Mouse (Mus musculus) erythroblast, embryonic 14.5 days (primary cell): ENCODE data around the gene Mapre3. TPM values are rescaled to one million over a fixed set of nuclear protein-coding genes. Genes with fewer than 3 reads are reported as not detected.

Experiments
- H3K27me3 ChIP-seq: 2 replicates; pipeline ENCODE4 v1.6.1; 2012; ENCODE audit warnings: inconsistent platforms; ENCODE audit not compliant: control insufficient read depth
- H3K36me3 ChIP-seq: 2 replicates; pipeline ENCODE4 v1.6.1; 2012; ENCODE audit warnings: mild to moderate bottlenecking, inconsistent platforms; ENCODE audit not compliant: control insufficient read depth
- H3K4me1 ChIP-seq: 2 replicates; pipeline ENCODE4 v1.6.1; 2012; ENCODE audit warnings: inconsistent platforms; ENCODE audit not compliant: control insufficient read depth
- H3K4me3 ChIP-seq: replicated peaks from 2 replicates; pipeline ENCODE3; 2012; ENCODE audit warnings: moderate library complexity, mild to moderate bottlenecking, inconsistent platforms
- H3K9me3 ChIP-seq: 2 replicates; pipeline ENCODE4 v1.6.1; 2012; ENCODE audit warnings: low read length, inconsistent platforms, mixed read lengths; ENCODE audit not compliant: control insufficient read depth
- GATA1 ChIP-seq: IDR thresholded peaks from 2 replicates; pipeline ENCODE4 v1.6.1; 2012; ENCODE audit warnings: low read length, inconsistent platforms, mixed read lengths
- TAL1 ChIP-seq: IDR thresholded peaks from 3 replicates; pipeline ENCODE4 v1.6.1; 2012; ENCODE audit warnings: low read length, inconsistent platforms, mixed read lengths
- polyA plus RNA-seq: library from polyadenylated mRNA; stranded (reverse); fragments of >175 nt; gene quantifications from 2 replicates; pipeline ENCODE4 v1.2.3, GENCODE M21; 2012

The Mapre3 gene
- polyA plus RNA-seq, 1 experiment, result 0.09 TPM

- Histone ChIP-seq H3K36me3 (peaks cover 14% of the 10 kb centered on the region), H3K4me3 (no peak overlapping the region), H3K9me3 (no peaks in the 10 kb centered on the region), H3K27me3 (no peaks in the 10 kb centered on the region), H3K4me1 (peaks cover 62% of the 10 kb centered on the region)
- TF ChIP-seq TAL1 (no peak), GATA1 (no peak)
Measured at GRCm38 (mm10) chr5:30909863-30910262, 95.4 kb downstream of the Mapre3 start.

- Histone ChIP-seq H3K4me1 (peaks cover 63% of the 10 kb centered on the region), H3K9me3 (no peaks in the 10 kb centered on the region), H3K36me3 (peaks cover 8% of the 10 kb centered on the region), H3K4me3 (no peak overlapping the region), H3K27me3 (no peaks in the 10 kb centered on the region)
- TF ChIP-seq GATA1 (no peak), TAL1 (no peak)
Measured at GRCm38 (mm10) chr5:30910481-30910880, 96.0 kb downstream of the Mapre3 start.

GRCm38 (mm10) chr5:30912156-30912555, 97.7 kb downstream of the Mapre3 start:
- peaks cover 67% of the 10 kb centered on the region for H3K4me1 ChIP-seq
- H3K36me3 ChIP-seq, result peaks cover under 1% of the 10 kb centered on the region; the same call in 1 of the 2 replicates
- H3K27me3 ChIP-seq, result no peaks in the 10 kb centered on the region
- TF ChIP-seq TAL1 (no peak), GATA1 (no peak)
- H3K9me3 ChIP-seq, result no peaks in the 10 kb centered on the region
- no peak overlapping the region for H3K4me3 ChIP-seq

GRCm38 (mm10) chr5:30913060-30913841, 98.8 kb downstream of the Mapre3 start, which contains the start of gene Emilin1:
Gene Emilin1, plus strand, starts transcription at chr5:30913402.
- H3K27me3 ChIP-seq, result no peaks in the 10 kb centered on the region
- TF ChIP-seq TAL1 (no peak), GATA1 (no peak)
- peak within 1 kb of the TSS; percentile 45 for H3K4me3 ChIP-seq
- H3K36me3 ChIP-seq, result peaks cover 10% of the 10 kb centered on the region
- no peaks in the 10 kb centered on the region for H3K9me3 ChIP-seq
- peaks cover 64% of the 10 kb centered on the region for H3K4me1 ChIP-seq

GRCm38 (mm10) chr5:30914101-30914635, 99.7 kb downstream of the Mapre3 start:
- Histone ChIP-seq H3K9me3 (no peaks in the 10 kb centered on the region), H3K4me3 (peak overlapping the region; percentile 45), H3K36me3 (peaks cover 19% of the 10 kb centered on the region), H3K4me1 (peaks cover 59% of the 10 kb centered on the region), H3K27me3 (no peaks in the 10 kb centered on the region)
- TF ChIP-seq TAL1 (no peak), GATA1 (no peak)

GRCm38 (mm10) chr5:30914849-30915248, 100.4 kb downstream of the Mapre3 start:
- H3K27me3 ChIP-seq, result no peaks in the 10 kb centered on the region

GRCm38 (mm10) chr5:30915456-30915855, 101.0 kb downstream of the Mapre3 start:
- Histone ChIP-seq H3K27me3 (no peaks in the 10 kb centered on the region), H3K9me3 (no peaks in the 10 kb centered on the region), H3K36me3 (peaks cover 27% of the 10 kb centered on the region), H3K4me3 (peak overlapping the region; percentile 34), H3K4me1 (peaks cover 61% of the 10 kb centered on the region)
- TF ChIP-seq TAL1 (no peak), GATA1 (no peak)

More at GRCm38 (mm10) chr5:30914849-30915248, 100.4 kb downstream of the Mapre3 start:
- peaks cover 22% of the 10 kb centered on the region for H3K36me3 ChIP-seq
- peak overlapping the region; percentile 45 for H3K4me3 ChIP-seq
- no peaks in the 10 kb centered on the region for H3K9me3 ChIP-seq
- TF ChIP-seq GATA1 (no peak), TAL1 (no peak)
- peaks cover 58% of the 10 kb centered on the region for H3K4me1 ChIP-seq

Other genes starting within 250 kb of the Mapre3 start
- 0.03 TPM in 1 of 2 replicates, not detected in the other for gene Kcnk3, start 226.5 kb upstream of the Mapre3 start, polyA plus RNA-seq
- gene Slc35f6, start 166.7 kb upstream of the Mapre3 start, polyA plus RNA-seq, result 0.45 and 0.55 TPM in 2 replicates
- gene Cenpa, start 147.9 kb upstream of the Mapre3 start, polyA plus RNA-seq, result 68.1 and 83.8 TPM in 2 replicates
- gene Dpysl5, start 103.1 kb upstream of the Mapre3 start, polyA plus RNA-seq, result 0.01 TPM in 1 of 2 replicates, not detected in the other
- 0.90 and 1.2 TPM in 2 replicates for gene Tmem214, start 53.4 kb downstream of the Mapre3 start, polyA plus RNA-seq
- 2.4 and 2.7 TPM in 2 replicates for gene Agbl5, start 74.1 kb downstream of the Mapre3 start, polyA plus RNA-seq
- gene Ost4, start 93.1 kb downstream of the Mapre3 start, polyA plus RNA-seq, result 27.7 and 30.6 TPM in 2 replicates
- gene Emilin1, start 98.8 kb downstream of the Mapre3 start, polyA plus RNA-seq, result 0.50 and 0.81 TPM in 2 replicates
- 1.8 and 2.6 TPM in 2 replicates for gene Khk, start 106.8 kb downstream of the Mapre3 start, polyA plus RNA-seq
- not detected in 2 replicates for gene Cgref1, start 130.9 kb downstream of the Mapre3 start, polyA plus RNA-seq
- 4.6 and 5.1 TPM in 2 replicates for gene Preb, start 145.7 kb downstream of the Mapre3 start, polyA plus RNA-seq
- gene Tcf23, start 154.0 kb downstream of the Mapre3 start, polyA plus RNA-seq, result not detected in 2 replicates
- 0.81 and 1.6 TPM in 2 replicates for gene Atraid, start 233.7 kb downstream of the Mapre3 start, polyA plus RNA-seq
- gene Slc5a6, start 234.3 kb downstream of the Mapre3 start, polyA plus RNA-seq, result 0.07 and 0.13 TPM in 2 replicates
- gene Cad, start 240.1 kb downstream of the Mapre3 start, polyA plus RNA-seq, result 14.6 and 19.9 TPM in 2 replicates